Mouse (Mus musculus): Measurements from ENCODE around the gene Gpx1. TPM values are rescaled to one million over a fixed set of nuclear protein-coding genes. Genes with fewer than 3 reads are reported as not detected.

Gene Gpx1
- total RNA-seq, 2 experiments from 2014 or later, result 54.9 to 69.4 TPM

GRCm38 (mm10) chr9:108342301-108342831, 3.7 kb downstream of the Gpx1 start:
- H3K27ac ChIP-seq, result peak overlapping the region; percentile 96
- intact Hi-C loops (cut with DNase I), result no loop called here

GRCm38 (mm10) chr9:108343331-108343730, 4.6 kb downstream of the Gpx1 start:
- TF ChIP-seq CTCF (IDR thresholded peaks at IDR 0.05), result no peak
- no peak overlapping the region for H3K27ac ChIP-seq
- no peak overlapping the region for H3K4me3 ChIP-seq
- no peak for DNase-seq
- intact Hi-C loops (cut with DNase I), result no loop called here

More at GRCm38 (mm10) chr9:108342301-108342831, 3.7 kb downstream of the Gpx1 start:
- DNase-seq, result no peak
- no peak for TF ChIP-seq CTCF (IDR thresholded peaks at IDR 0.05)
- no peak overlapping the region for H3K4me3 ChIP-seq

- no peak for DNase-seq
- no peak for TF ChIP-seq CTCF (IDR thresholded peaks at IDR 0.05)
- intact Hi-C loops (cut with DNase I), result no loop called here
- Histone ChIP-seq H3K4me3 (no peak overlapping the region), H3K27ac (peak overlapping the region; percentile 10; the same call in 1 of the 2 replicates)
Observed at GRCm38 (mm10) chr9:108343835-108344234, 5.1 kb downstream of the Gpx1 start.

GRCm38 (mm10) chr9:108344471-108344870, 5.8 kb downstream of the Gpx1 start:
- no peak overlapping the region for H3K4me3 ChIP-seq
- no peak for DNase-seq
- no peak for TF ChIP-seq CTCF (IDR thresholded peaks at IDR 0.05)
- H3K27ac ChIP-seq, result no peak overlapping the region
- intact Hi-C loops (cut with DNase I), result no loop called here

- DNase-seq, result no peak
- Histone ChIP-seq H3K27ac (peak overlapping the region; percentile 96), H3K4me3 (peak overlapping the region; percentile 98)
- no peak for TF ChIP-seq CTCF (IDR thresholded peaks at IDR 0.05)
- intact Hi-C loops (cut with DNase I), result no loop called here
Observed at GRCm38 (mm10) chr9:108347024-108347423, 8.3 kb downstream of the Gpx1 start.

- intact Hi-C loops (cut with DNase I), result loop anchor here (2.0 kb wide), 1 partner anchor 41 kb away; the partner anchor contains the start of genes Rhoa and Tcta
- no peak for TF ChIP-seq CTCF (IDR thresholded peaks at IDR 0.05)
- DNase-seq, result peak; percentile 95
- H3K27ac ChIP-seq, result peak within 1 kb of the TSS; percentile 96
- peak within 1 kb of the TSS; percentile 98 for H3K4me3 ChIP-seq
Observed at GRCm38 (mm10) chr9:108347540-108348289, 9.0 kb downstream of the Gpx1 start, which contains the start of gene Usp4. Usp4 (plus strand) TSS chr9:108347853.

- no peak for DNase-seq
- TF ChIP-seq CTCF (IDR thresholded peaks at IDR 0.05), result no peak
- intact Hi-C loops (cut with DNase I), result loop anchor here (2.0 kb wide), 1 partner anchor 41 kb away; the partner anchor contains the start of genes Rhoa and Tcta
- Histone ChIP-seq H3K4me3 (peak overlapping the region; percentile 98), H3K27ac (peak overlapping the region; percentile 96)
Observed at GRCm38 (mm10) chr9:108348290-108348680, 9.6 kb downstream of the Gpx1 start.

GRCm38 (mm10) chr9:108349727-108350126, 11.0 kb downstream of the Gpx1 start:
- DNase-seq, result no peak
- TF ChIP-seq CTCF (IDR thresholded peaks at IDR 0.05), result no peak
- no peak overlapping the region for H3K4me3 ChIP-seq
- no peak overlapping the region for H3K27ac ChIP-seq
- intact Hi-C loops (cut with DNase I), result loop anchor here (2.0 kb wide), 1 partner anchor 43 kb away; the partner anchor contains the start of genes Rhoa and Tcta

GRCm38 (mm10) chr9:108378234-108378633, 39.5 kb downstream of the Gpx1 start:
- no peak for TF ChIP-seq CTCF (IDR thresholded peaks at IDR 0.05)
- no peak for DNase-seq
- no peak overlapping the region for H3K27ac ChIP-seq
- H3K4me3 ChIP-seq, result no peak overlapping the region
- intact Hi-C loops (cut with DNase I), result no loop called here

GRCm38 (mm10) chr9:108378736-108379135, 40.0 kb downstream of the Gpx1 start:
- TF ChIP-seq CTCF (IDR thresholded peaks at IDR 0.05), result no peak
- Histone ChIP-seq H3K4me3 (no peak overlapping the region), H3K27ac (no peak overlapping the region)
- intact Hi-C loops (cut with DNase I), result no loop called here
- no peak for DNase-seq

- DNase-seq, result no peak
- no peak overlapping the region for H3K4me3 ChIP-seq
- H3K27ac ChIP-seq, result no peak overlapping the region
- intact Hi-C loops (cut with DNase I), result no loop called here
- TF ChIP-seq CTCF (IDR thresholded peaks at IDR 0.05), result no peak
Observed at GRCm38 (mm10) chr9:108379294-108379693, 40.6 kb downstream of the Gpx1 start.

- intact Hi-C loops (cut with DNase I), result loop anchor here (10.0 kb wide), 1 partner anchor 73 kb away; no protein-coding TSS in a partner anchor
- no peak for TF ChIP-seq CTCF (IDR thresholded peaks at IDR 0.05)
- no peak for DNase-seq
- H3K27ac ChIP-seq, result no peak overlapping the region
- no peak overlapping the region for H3K4me3 ChIP-seq
Observed at GRCm38 (mm10) chr9:108381382-108381781, 42.7 kb downstream of the Gpx1 start.

- DNase-seq, result no peak
- no peak for TF ChIP-seq CTCF (IDR thresholded peaks at IDR 0.05)
- Histone ChIP-seq H3K27ac (peak overlapping the region; percentile 41), H3K4me3 (no peak overlapping the region)
- intact Hi-C loops (cut with DNase I), result loop anchor here (10.0 kb wide), 1 partner anchor 70 kb away; no protein-coding TSS in a partner anchor
Observed at GRCm38 (mm10) chr9:108385006-108385405, 46.3 kb downstream of the Gpx1 start.
